Mouse (Mus musculus) cerebellum, adult 2 months (tissue): Measurements from ENCODE around the gene 2310030G06Rik. TPM values are rescaled to one million over a fixed set of nuclear protein-coding genes. Genes with fewer than 3 reads are reported as not detected.

Experiments
- DNase-seq, 2 experiments: peaks; one replicate each; pipeline ENCODE4 v3.0.0; 2021
- H3K27ac ChIP-seq: fragments of 200-500 bp; 2 replicates; pipeline ENCODE4 v1.5.1; 2012; ENCODE audit warnings: low read length, control low read depth, inconsistent platforms; ENCODE audit not compliant: insufficient read depth
- H3K27me3 ChIP-seq: fragments of 200-500 bp; 2 replicates; pipeline ENCODE4 v1.6.1; 2012; ENCODE audit warnings: inconsistent platforms, mild to moderate bottlenecking, low read length, moderate library complexity; ENCODE audit not compliant: control insufficient read depth, insufficient read depth
- H3K4me1 ChIP-seq: fragments of 200-500 bp; 2 replicates; pipeline ENCODE4 v1.6.1; 2011; ENCODE audit warnings: low read length; ENCODE audit not compliant: control insufficient read depth, insufficient read depth
- H3K4me3 ChIP-seq: fragments of 200-500 bp; replicated peaks from 2 replicates; pipeline ENCODE3; 2011; ENCODE audit warnings: mild to moderate bottlenecking, low read depth, low read length, control low read depth; ENCODE audit not compliant: insufficient read depth
- CTCF ChIP-seq: fragments of 200-500 bp; IDR thresholded peaks from 2 replicates; pipeline ENCODE4 v1.5.1; 2011; ENCODE audit warnings: low read depth, mild to moderate bottlenecking, control low read depth, low read length, moderate library complexity, borderline replicate concordance; ENCODE audit not compliant: insufficient read depth
- POLR2A ChIP-seq: fragments of 200-500 bp; IDR thresholded peaks from 2 replicates; pipeline ENCODE4 v1.6.1; 2011; ENCODE audit warnings: low read length, control low read depth, borderline replicate concordance; ENCODE audit not compliant: insufficient read depth
- WGBS: fragments of 180-500 bp; shearing (Covaris S2); methylation state at CpG from one replicate; pipeline ENCODE4 v1.1.7; 2018; 5-methylcytosine and 5-hydroxymethylcytosine counted together
- polyA plus RNA-seq: library from polyadenylated mRNA; depleted of rRNA; stranded (reverse); fragments of >200 nt; gene quantifications from 2 replicates; pipeline ENCODE4 v1.2.3, GENCODE M21; 2012; rRNA removed

The 2310030G06Rik gene
- 3.0 and 3.8 TPM in 2 replicates for polyA plus RNA-seq

DNA sequence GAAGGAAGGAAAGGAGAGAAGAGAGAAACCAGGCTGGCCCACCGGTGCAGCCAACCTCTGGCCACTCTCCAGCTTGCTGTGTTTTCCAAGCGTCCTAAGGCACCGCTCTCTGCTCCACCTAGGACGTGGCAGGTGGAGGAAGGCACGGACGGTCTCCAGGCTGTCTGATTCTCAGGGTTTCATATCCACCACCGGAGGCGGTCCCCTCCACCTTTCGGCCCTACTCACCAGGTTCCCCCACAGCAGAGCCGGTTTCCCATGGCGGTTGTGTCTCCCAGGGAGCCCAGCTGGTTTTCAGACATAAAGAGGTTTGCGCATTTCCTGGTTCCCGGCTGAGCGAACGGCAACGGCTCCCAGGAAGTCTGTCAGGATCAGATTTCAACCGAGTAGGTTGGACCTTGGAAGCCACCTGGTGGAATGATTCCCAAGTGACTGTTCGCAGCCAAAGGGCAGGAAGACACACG, at the start of gene 2310030G06Rik:
Gene 2310030G06Rik, minus strand, starts transcription at position 323 of the 464 bp plus-strand sequence.
- DNase-seq, result peak in 1 of 2 experiments; percentile 56
- 4% methylated on average over 19 of the region's 19 CpGs for WGBS
- no peaks in the 10 kb centered on the region for H3K27me3 ChIP-seq
- peaks cover under 1% of the 10 kb centered on the region; the same call in 1 of the 2 replicates for H3K4me1 ChIP-seq
- peak within 1 kb of the TSS; percentile 64 for H3K4me3 ChIP-seq
- TF ChIP-seq POLR2A (peak; percentile 32; the same call in 1 of the 2 replicates), CTCF (peak; percentile 20; the same call in 1 of the 2 replicates)
- peak within 1 kb of the TSS; percentile 37; the same call in 1 of the 2 replicates for H3K27ac ChIP-seq

DNA sequence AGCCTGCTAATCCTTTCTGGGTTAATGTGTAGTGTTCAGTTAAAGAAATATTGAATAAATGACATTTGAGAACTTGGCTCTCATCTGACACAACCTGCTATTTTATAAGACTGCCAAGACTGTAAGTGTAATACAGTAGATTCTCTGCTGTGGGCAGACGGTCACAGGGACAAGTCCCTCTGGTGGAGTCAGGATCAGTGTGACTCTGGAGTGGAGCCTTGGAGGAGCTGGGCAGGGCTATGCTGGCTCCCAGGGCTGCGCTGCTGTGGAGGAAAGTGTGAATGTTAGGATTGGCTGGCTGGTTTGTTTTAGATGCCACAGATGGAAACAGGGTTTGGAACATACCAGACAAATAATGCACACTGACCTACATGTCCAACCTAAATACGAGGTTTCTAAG, 48.9 kb upstream of the 2310030G06Rik start:
- H3K27ac ChIP-seq, result no peak overlapping the region
- 55% methylated on average over 3 of the region's 3 CpGs for WGBS
- no peak for DNase-seq
- no peaks in the 10 kb centered on the region for H3K4me1 ChIP-seq
- no peak overlapping the region for H3K4me3 ChIP-seq
- no peaks in the 10 kb centered on the region for H3K27me3 ChIP-seq
- no peak for TF ChIP-seq CTCF
- TF ChIP-seq POLR2A, result no peak

DNA sequence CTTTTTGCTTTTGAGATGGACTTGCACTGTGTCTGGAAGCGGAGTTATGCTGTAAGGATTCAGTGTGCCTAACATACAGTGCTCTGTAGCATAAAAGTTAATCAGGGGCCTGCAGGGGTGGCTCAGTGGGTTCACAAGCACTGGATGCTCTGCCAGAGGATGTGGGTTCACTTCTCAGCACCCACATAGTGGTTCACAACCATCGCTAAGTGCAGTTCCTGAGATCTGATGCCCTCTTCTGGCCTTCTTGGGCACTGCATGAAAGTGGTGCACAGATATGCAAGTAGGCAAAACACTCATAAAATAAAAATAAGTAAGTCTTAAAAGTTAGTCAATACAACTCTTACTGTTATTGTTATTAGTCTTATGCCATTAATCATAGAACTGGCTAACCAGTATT, 35.8 kb upstream of the 2310030G06Rik start:
- WGBS, result 78% methylated on average over 2 of the region's 2 CpGs
- H3K4me1 ChIP-seq, result no peaks in the 10 kb centered on the region
- DNase-seq, result peak in 1 of 2 experiments; percentile 26

GRCm38 (mm10) chr9:50776162-50776760, 29.9 kb upstream of the 2310030G06Rik start:
- Histone ChIP-seq H3K27me3 (no peaks in the 10 kb centered on the region), H3K4me1 (peaks cover 8% of the 10 kb centered on the region; the same call in 1 of the 2 replicates), H3K27ac (no peak overlapping the region), H3K4me3 (peak overlapping the region; percentile 61)
- WGBS, result 71% methylated on average over 11 of the region's 11 CpGs
- no peak for DNase-seq
- TF ChIP-seq CTCF (no peak), POLR2A (no peak)

More for the DNA sequence above, 35.8 kb upstream of the 2310030G06Rik start:
- Histone ChIP-seq H3K27ac (no peak overlapping the region), H3K4me3 (no peak overlapping the region), H3K27me3 (no peaks in the 10 kb centered on the region)
- TF ChIP-seq CTCF, result peak; percentile 29; the same call in 1 of the 2 replicates
- no peak for TF ChIP-seq POLR2A

- TF ChIP-seq POLR2A, result no peak
- TF ChIP-seq CTCF, result no peak
- H3K27me3 ChIP-seq, result no peaks in the 10 kb centered on the region
- H3K4me3 ChIP-seq, result peak overlapping the region; percentile 61
- H3K4me1 ChIP-seq, result peaks cover 8% of the 10 kb centered on the region; the same call in 1 of the 2 replicates
- DNase-seq, result no peak
- H3K27ac ChIP-seq, result no peak overlapping the region
- under 1% methylated on average over 30 of the region's 30 CpGs for WGBS
These were observed 29.4 kb upstream of the 2310030G06Rik start for GRCm38 (mm10) chr9:50775662-50776126.

GRCm38 (mm10) chr9:50774991-50775612, 28.8 kb upstream of the 2310030G06Rik start, which contains the start of the genes Alg9 and 1110032A03Rik:
Gene Alg9 (plus strand): TSS chr9:50775019.
Gene 1110032A03Rik (minus strand): TSS chr9:50775520.
- WGBS, result under 1% methylated on average over 43 of the region's 51 CpGs
- peak within 1 kb of the TSS; percentile 78 for H3K27ac ChIP-seq
- no peaks in the 10 kb centered on the region for H3K27me3 ChIP-seq
- peak; percentile 31; the same call in 1 of the 2 replicates for TF ChIP-seq POLR2A
- TF ChIP-seq CTCF, result no peak
- peak within 1 kb of the TSS; percentile 61 for H3K4me3 ChIP-seq
- peak; percentile 90 to 95 for DNase-seq
- peaks cover 8% of the 10 kb centered on the region; the same call in 1 of the 2 replicates for H3K4me1 ChIP-seq

DNA sequence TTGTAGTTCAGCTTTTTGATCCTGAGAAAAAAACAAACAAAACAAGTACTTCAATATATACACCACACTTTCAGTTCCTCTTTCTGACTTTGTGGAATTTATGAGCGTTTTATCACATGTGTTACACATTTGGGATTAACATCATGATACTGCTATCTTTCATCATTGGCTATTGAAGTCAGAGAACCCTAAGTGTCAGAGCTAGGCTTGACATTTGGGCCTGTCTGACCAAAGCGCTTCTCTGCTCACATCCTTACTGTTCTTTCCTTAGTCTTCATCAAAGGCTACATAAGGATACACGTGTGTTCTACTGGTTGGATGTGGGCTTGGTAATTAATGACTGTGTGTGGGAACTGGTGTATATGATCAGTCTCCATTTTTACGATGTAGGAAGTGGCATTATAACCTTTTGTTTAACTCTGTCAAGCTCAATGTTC, 27.7 kb upstream of the 2310030G06Rik start:
- DNase-seq, result no peak

More for the DNA sequence above, 27.7 kb upstream of the 2310030G06Rik start:
- Histone ChIP-seq H3K27me3 (no peaks in the 10 kb centered on the region), H3K4me1 (peaks cover 8% of the 10 kb centered on the region; the same call in 1 of the 2 replicates), H3K4me3 (no peak overlapping the region), H3K27ac (no peak overlapping the region)
- 80% methylated on average over 4 of the region's 4 CpGs for WGBS
- TF ChIP-seq POLR2A (no peak), CTCF (no peak)
